Mouse (Mus musculus) cerebellum, adult 2 months (tissue): ENCODE results near the gene Mag.

Experiments used
- CTCF ChIP-seq: fragments of 200-500 bp; IDR thresholded peaks from 2 replicates; pipeline ENCODE4 v1.5.1; 2011; ENCODE audit warnings: low read depth, mild to moderate bottlenecking, control low read depth, low read length, moderate library complexity, borderline replicate concordance; ENCODE audit not compliant: insufficient read depth
- POLR2A ChIP-seq: fragments of 200-500 bp; IDR thresholded peaks from 2 replicates; pipeline ENCODE4 v1.6.1; 2011; ENCODE audit warnings: low read length, control low read depth, borderline replicate concordance; ENCODE audit not compliant: insufficient read depth

DNA sequence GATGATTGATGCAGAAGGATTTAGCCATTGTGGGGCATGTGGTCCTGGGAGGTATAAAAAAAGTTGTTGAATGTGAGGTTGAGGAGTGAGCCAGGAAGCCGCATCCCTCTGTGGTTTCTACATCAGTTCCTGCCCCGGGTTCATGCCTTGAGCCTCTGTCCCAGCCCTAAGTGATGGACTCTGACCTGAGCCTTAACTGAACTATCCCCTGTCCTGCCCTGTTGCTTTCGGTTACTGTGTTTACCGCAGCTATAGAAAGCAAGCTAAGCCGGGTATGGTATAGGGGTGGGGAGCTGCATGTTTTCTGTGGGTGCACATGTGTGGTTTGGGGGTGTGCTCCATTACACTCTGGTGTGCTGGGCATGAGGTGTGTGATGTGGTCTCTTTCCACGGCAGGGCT is 4.9 kb downstream of the Mag start:
- TF ChIP-seq CTCF (no peak), POLR2A (no peak)
